8 mouse cellular contexts compared by ENCODE assay signal in genomic region chr2:131264027-131264426, GRCm38 (mm10). TPM values are rescaled to one million over a fixed set of nuclear protein-coding genes. Genes with fewer than 3 reads are reported as not detected.
DNase-seq lines count a peak whose midpoint lies in the region; ATAC-seq lines count a peak whose summit lies in the region.

No protein-coding gene starts in this region.

- peak overlapping the region; percentile 15; the same call in 1 of the 2 replicates for H3K9ac ChIP-seq in liver, embryonic 11.5 days (ENCODE audit: low read depth, low read length)
- H3K9ac ChIP-seq in embryonic facial prominence, embryonic 15.5 days, result no peak overlapping the region
- H3K9ac ChIP-seq in neural tube, embryonic 15.5 days (replicated peaks), result no peak overlapping the region

- H3K27ac ChIP-seq in liver, embryonic 11.5 days (ENCODE audit: low read depth, low read length), result no peak overlapping the region
- H3K27ac ChIP-seq in embryonic facial prominence, embryonic 15.5 days (replicated peaks), result no peak overlapping the region
- H3K27ac ChIP-seq in limb, embryonic 10.5 days, result no peak overlapping the region
- H3K27ac ChIP-seq in neural tube, embryonic 15.5 days (replicated peaks), result no peak overlapping the region

- no peak for ATAC-seq in liver, embryonic 11.5 days (replicated peaks; ENCODE audit: low FRiP score)
- no peak for ATAC-seq in embryonic facial prominence, embryonic 15.5 days (ENCODE audit: insufficient number of reproducible peaks, low FRiP score, low TSS enrichment, low read depth)
- ATAC-seq in neural tube, embryonic 15.5 days (ENCODE audit: low FRiP score), result no peak

- H3K4me1 ChIP-seq in liver, embryonic 11.5 days (replicated peaks; ENCODE audit: control insufficient read depth, insufficient read depth, low read length), result peaks cover 37% of the 10 kb centered on the region
- peaks cover 27% of the 10 kb centered on the region for H3K4me1 ChIP-seq in embryonic facial prominence, embryonic 15.5 days
- H3K4me1 ChIP-seq in limb, embryonic 10.5 days, result peaks cover 38% of the 10 kb centered on the region
- peaks cover 33% of the 10 kb centered on the region for H3K4me1 ChIP-seq in neural tube, embryonic 15.5 days

- H3K27me3 ChIP-seq in liver, embryonic 11.5 days (replicated peaks; ENCODE audit: control insufficient read depth, insufficient read depth, low read length), result no peaks in the 10 kb centered on the region
- no peaks in the 10 kb centered on the region for H3K27me3 ChIP-seq in embryonic facial prominence, embryonic 15.5 days
- no peaks in the 10 kb centered on the region for H3K27me3 ChIP-seq in limb, embryonic 10.5 days (ENCODE audit: low read depth, poor library complexity, severe bottlenecking)
- no peaks in the 10 kb centered on the region for H3K27me3 ChIP-seq in neural tube, embryonic 15.5 days (replicated peaks)

- H3K4me2 ChIP-seq in liver, embryonic 11.5 days, result peak overlapping the region; percentile 77
- peak overlapping the region; percentile 70 for H3K4me2 ChIP-seq in embryonic facial prominence, embryonic 15.5 days (replicated peaks)
- H3K4me2 ChIP-seq in neural tube, embryonic 15.5 days, result peak overlapping the region; percentile 80

- H3K9me3 ChIP-seq in liver, embryonic 11.5 days (ENCODE audit: control insufficient read depth, low read length), result no peaks in the 10 kb centered on the region
- no peaks in the 10 kb centered on the region for H3K9me3 ChIP-seq in embryonic facial prominence, embryonic 15.5 days (replicated peaks)
- no peaks in the 10 kb centered on the region for H3K9me3 ChIP-seq in limb, embryonic 10.5 days (replicated peaks)
- no peaks in the 10 kb centered on the region for H3K9me3 ChIP-seq in neural tube, embryonic 15.5 days (replicated peaks)

- H3K4me3 ChIP-seq in liver, embryonic 11.5 days (ENCODE audit: low read depth, low read length), result peak overlapping the region; percentile 88
- H3K4me3 ChIP-seq in embryonic facial prominence, embryonic 15.5 days (replicated peaks), result no peak overlapping the region
- H3K4me3 ChIP-seq in limb, embryonic 10.5 days, result peak overlapping the region; percentile 86
- peak overlapping the region; percentile 65 for H3K4me3 ChIP-seq in neural tube, embryonic 15.5 days (replicated peaks)

- no peak for DNase-seq in liver, embryonic 11.5 days (ENCODE audit: low spot score)
- DNase-seq in liver, result no peak
- no peak for DNase-seq in limb, embryonic 10.5 days (ENCODE audit: low spot score)
- no peak for DNase-seq in Muller cell, postnatal 12 days (ENCODE audit: inconsistent ontology term)
- DNase-seq in c-Kit-positive CD71-positive TER-119-positive erythroid progenitor cells, embryonic 14.5 days (ENCODE audit: low spot score), result no peak
- no peak for DNase-seq in ovary, postnatal 10 days (ENCODE audit: low spot score)

- 67% methylated on average over 6 of the region's 6 CpGs for WGBS in liver, embryonic 11.5 days
- WGBS in embryonic facial prominence, embryonic 15.5 days, result 70% methylated on average over 6 of the region's 6 CpGs
- WGBS in limb, embryonic 10.5 days, result 76% methylated on average over 6 of the region's 6 CpGs
- WGBS in neural tube, embryonic 15.5 days, result 60% methylated on average over 6 of the region's 6 CpGs

- H3K36me3 ChIP-seq in liver, embryonic 11.5 days (ENCODE audit: control insufficient read depth, insufficient read depth, low read length), result no peaks in the 10 kb centered on the region
- H3K36me3 ChIP-seq in embryonic facial prominence, embryonic 15.5 days, result no peaks in the 10 kb centered on the region
- H3K36me3 ChIP-seq in limb, embryonic 10.5 days, result peaks cover 19% of the 10 kb centered on the region
- H3K36me3 ChIP-seq in neural tube, embryonic 15.5 days, result no peaks in the 10 kb centered on the region

RNA-seq across cellular contexts. Expression of gene Pank2, which starts 1.7 kb away (rescaled TPM):
- polyA plus RNA-seq in liver, embryonic 11.5 days (2014; fragmentation: Nextera tagmentation; extraction: Ambion mirVana), result 37.1 and 41.7 TPM in 2 replicates
- polyA plus RNA-seq in embryonic facial prominence, embryonic 15.5 days (2015; fragmentation: Nextera tagmentation; extraction: Ambion mirVana), result 34.7 and 39.1 TPM in 2 replicates
- 45.0 and 46.3 TPM in 2 replicates for polyA plus RNA-seq in limb, embryonic 10.5 days (2016; fragmentation: Nextera tagmentation; extraction: Ambion mirVana)
- polyA plus RNA-seq in neural tube, embryonic 15.5 days (2015; fragmentation: Nextera tagmentation; extraction: Ambion mirVana), result 22.8 and 23.6 TPM in 2 replicates

RNA-seq across cellular contexts. Expression of gene Mavs, which starts 30.2 kb away (rescaled TPM):
- polyA plus RNA-seq in liver, embryonic 11.5 days (2014; fragmentation: Nextera tagmentation; extraction: Ambion mirVana), result 29.7 and 30.0 TPM in 2 replicates
- 21.7 and 25.1 TPM in 2 replicates for polyA plus RNA-seq in embryonic facial prominence, embryonic 15.5 days (2015; fragmentation: Nextera tagmentation; extraction: Ambion mirVana)
- polyA plus RNA-seq in limb, embryonic 10.5 days (2016; fragmentation: Nextera tagmentation; extraction: Ambion mirVana), result 20.4 and 21.5 TPM in 2 replicates
- polyA plus RNA-seq in neural tube, embryonic 15.5 days (2015; fragmentation: Nextera tagmentation; extraction: Ambion mirVana), result 6.4 and 9.0 TPM in 2 replicates

RNA-seq across cellular contexts. Expression of gene Ap5s1, which starts 57.1 kb away (rescaled TPM):
- 18.1 and 19.2 TPM in 2 replicates for polyA plus RNA-seq in liver, embryonic 11.5 days (2014; fragmentation: Nextera tagmentation; extraction: Ambion mirVana)
- polyA plus RNA-seq in embryonic facial prominence, embryonic 15.5 days (2015; fragmentation: Nextera tagmentation; extraction: Ambion mirVana), result 27.9 and 28.0 TPM in 2 replicates
- polyA plus RNA-seq in limb, embryonic 10.5 days (2016; fragmentation: Nextera tagmentation; extraction: Ambion mirVana), result 18.9 and 22.6 TPM in 2 replicates
- polyA plus RNA-seq in neural tube, embryonic 15.5 days (2015; fragmentation: Nextera tagmentation; extraction: Ambion mirVana), result 33.6 and 35.2 TPM in 2 replicates
